Mouse (Mus musculus) midbrain, embryonic 10.5 days (tissue): ENCODE measurements around the gene Slc38a2. TPM values are rescaled to one million over a fixed set of nuclear protein-coding genes. Genes with fewer than 3 reads are reported as not detected.

Experiments
- DNase-seq: peaks from one replicate; pipeline ENCODE4 v3.0.0-alpha.2; 2017; ENCODE audit warnings: low spot score
- H3K27ac ChIP-seq: fragments of 300-500 bp; sonication (generic); replicated peaks from 2 replicates; pipeline ENCODE4 v1.5.1; 2016; ENCODE audit warnings: mild to moderate bottlenecking
- H3K27me3 ChIP-seq: fragments of 300-500 bp; sonication (generic); 2 replicates; pipeline ENCODE4 v1.6.1; 2016; ENCODE audit warnings: low read depth, mild to moderate bottlenecking; ENCODE audit not compliant: poor library complexity, severe bottlenecking
- H3K36me3 ChIP-seq: fragments of 300-500 bp; sonication (generic); 2 replicates; pipeline ENCODE4 v1.6.1; 2016; ENCODE audit warnings: mild to moderate bottlenecking, moderate library complexity
- H3K4me1 ChIP-seq: fragments of 300-500 bp; sonication (generic); 2 replicates; pipeline ENCODE4 v1.6.1; 2016
- H3K4me3 ChIP-seq: fragments of 300-500 bp; sonication (generic); 2 replicates; pipeline ENCODE4 v1.5.1; 2016; ENCODE audit warnings: mild to moderate bottlenecking, moderate library complexity
- H3K9me3 ChIP-seq: fragments of 300-500 bp; sonication (generic); replicated peaks from 2 replicates; pipeline ENCODE4 v1.6.1; 2016; ENCODE audit warnings: mild to moderate bottlenecking
- WGBS: fragments of 180-500 bp; shearing (Covaris S2); methylation state at CpG from one replicate; pipeline ENCODE4 v1.1.7; 2016; 5-methylcytosine and 5-hydroxymethylcytosine counted together
- polyA plus RNA-seq: library from polyadenylated mRNA; unstranded; fragments of >200 nt; fragmentation: Nextera tagmentation; extraction: Ambion mirVana; gene quantifications from 2 replicates; pipeline ENCODE4 v1.2.1, GENCODE M21; 2016

The Slc38a2 gene
- polyA plus RNA-seq, 1 experiment from 2014 or later = 151 TPM

GRCm38 (mm10) chr15:96666663-96667062 lies 32.9 kb downstream of the Slc38a2 start:
- no peak overlapping the region for H3K27ac ChIP-seq
- no peaks in the 10 kb centered on the region for H3K4me1 ChIP-seq
- H3K9me3 ChIP-seq = no peaks in the 10 kb centered on the region
- H3K4me3 ChIP-seq = peak overlapping the region; percentile 31
- 10% methylated on average over 7 of the region's 7 CpGs for WGBS
- H3K36me3 ChIP-seq = no peaks in the 10 kb centered on the region
- peak; percentile 60 for DNase-seq
- H3K27me3 ChIP-seq = no peaks in the 10 kb centered on the region; the same call in 1 of the 2 replicates

- Histone ChIP-seq H3K36me3 (no peaks in the 10 kb centered on the region), H3K9me3 (no peaks in the 10 kb centered on the region), H3K27me3 (no peaks in the 10 kb centered on the region; the same call in 1 of the 2 replicates), H3K4me3 (no peak overlapping the region), H3K4me1 (no peaks in the 10 kb centered on the region), H3K27ac (no peak overlapping the region)
- DNase-seq = peak; percentile 57
- 13% methylated on average over 3 of the region's 3 CpGs for WGBS
Observed at GRCm38 (mm10) chr15:96665889-96666288, 33.6 kb downstream of the Slc38a2 start.

GRCm38 (mm10) chr15:96660590-96661141 lies 38.9 kb downstream of the Slc38a2 start:
- H3K36me3 ChIP-seq = no peaks in the 10 kb centered on the region
- no peak overlapping the region for H3K27ac ChIP-seq
- no peaks in the 10 kb centered on the region for H3K27me3 ChIP-seq
- DNase-seq = no peak
- H3K4me1 ChIP-seq = peaks cover 18% of the 10 kb centered on the region; the same call in 1 of the 2 replicates
- 65% methylated on average over 13 of the region's 13 CpGs for WGBS
- no peak overlapping the region for H3K4me3 ChIP-seq
- H3K9me3 ChIP-seq = no peaks in the 10 kb centered on the region

GRCm38 (mm10) chr15:96658275-96658602 lies 41.3 kb downstream of the Slc38a2 start:
- Histone ChIP-seq H3K27me3 (no peaks in the 10 kb centered on the region), H3K9me3 (no peaks in the 10 kb centered on the region), H3K27ac (no peak overlapping the region), H3K36me3 (no peaks in the 10 kb centered on the region), H3K4me3 (no peak overlapping the region), H3K4me1 (peaks cover 18% of the 10 kb centered on the region; the same call in 1 of the 2 replicates)
- WGBS = 79% methylated on average over 14 of the region's 14 CpGs
- no peak for DNase-seq

GRCm38 (mm10) chr15:96657576-96658274 lies 41.8 kb downstream of the Slc38a2 start:
- 73% methylated on average over 17 of the region's 17 CpGs for WGBS
- H3K4me1 ChIP-seq = peaks cover 18% of the 10 kb centered on the region; the same call in 1 of the 2 replicates
- no peak overlapping the region for H3K27ac ChIP-seq
- no peaks in the 10 kb centered on the region for H3K9me3 ChIP-seq
- no peak overlapping the region for H3K4me3 ChIP-seq
- H3K36me3 ChIP-seq = no peaks in the 10 kb centered on the region
- no peak for DNase-seq
- no peaks in the 10 kb centered on the region for H3K27me3 ChIP-seq

- H3K4me3 ChIP-seq = no peak overlapping the region
- WGBS = 94% methylated on average over 14 of the region's 14 CpGs
- no peak for DNase-seq
- H3K4me1 ChIP-seq = peaks cover 18% of the 10 kb centered on the region; the same call in 1 of the 2 replicates
- H3K36me3 ChIP-seq = no peaks in the 10 kb centered on the region
- no peaks in the 10 kb centered on the region for H3K9me3 ChIP-seq
- H3K27me3 ChIP-seq = no peaks in the 10 kb centered on the region
- H3K27ac ChIP-seq = no peak overlapping the region
Observed at GRCm38 (mm10) chr15:96655514-96655913, 44.0 kb downstream of the Slc38a2 start.

GRCm38 (mm10) chr15:96654714-96655113 lies 44.8 kb downstream of the Slc38a2 start:
- Histone ChIP-seq H3K4me1 (peaks cover 18% of the 10 kb centered on the region; the same call in 1 of the 2 replicates), H3K4me3 (no peak overlapping the region), H3K9me3 (no peaks in the 10 kb centered on the region), H3K27me3 (no peaks in the 10 kb centered on the region), H3K36me3 (no peaks in the 10 kb centered on the region), H3K27ac (no peak overlapping the region)
- 82% methylated on average over 8 of the region's 8 CpGs for WGBS
- no peak for DNase-seq

- 96% methylated on average over 16 of the region's 16 CpGs for WGBS
- DNase-seq = no peak
- H3K4me1 ChIP-seq = peaks cover 11% of the 10 kb centered on the region; the same call in 1 of the 2 replicates
Observed at GRCm38 (mm10) chr15:96653011-96653410, 46.5 kb downstream of the Slc38a2 start.

GRCm38 (mm10) chr15:96652531-96652930 lies 47.0 kb downstream of the Slc38a2 start:
- no peaks in the 10 kb centered on the region for H3K27me3 ChIP-seq
- no peak overlapping the region for H3K4me3 ChIP-seq
- 92% methylated on average over 10 of the region's 10 CpGs for WGBS
- H3K4me1 ChIP-seq = peaks cover 6% of the 10 kb centered on the region
- DNase-seq = no peak
- H3K27ac ChIP-seq = no peak overlapping the region
- no peaks in the 10 kb centered on the region for H3K36me3 ChIP-seq
- H3K9me3 ChIP-seq = no peaks in the 10 kb centered on the region

More at GRCm38 (mm10) chr15:96653011-96653410, 46.5 kb downstream of the Slc38a2 start:
- Histone ChIP-seq H3K9me3 (no peaks in the 10 kb centered on the region), H3K27ac (no peak overlapping the region), H3K36me3 (no peaks in the 10 kb centered on the region), H3K27me3 (no peaks in the 10 kb centered on the region), H3K4me3 (no peak overlapping the region)

GRCm38 (mm10) chr15:96647376-96647775 lies 52.2 kb downstream of the Slc38a2 start:
- H3K36me3 ChIP-seq = no peaks in the 10 kb centered on the region
- no peaks in the 10 kb centered on the region for H3K27me3 ChIP-seq
- H3K9me3 ChIP-seq = no peaks in the 10 kb centered on the region
- WGBS = 37% methylated on average over 15 of the region's 15 CpGs
- H3K4me3 ChIP-seq = no peak overlapping the region
- DNase-seq = no peak
- H3K4me1 ChIP-seq = peaks cover 22% of the 10 kb centered on the region
- H3K27ac ChIP-seq = no peak overlapping the region

- WGBS = under 1% methylated on average over 69 of the region's 70 CpGs
Observed at GRCm38 (mm10) chr15:96642436-96643405, 56.8 kb downstream of the Slc38a2 start, which contains the start of gene Slc38a1. TSS of gene Slc38a1 (minus strand) at chr15:96642913.

GRCm38 (mm10) chr15:96641821-96642435 lies 57.6 kb downstream of the Slc38a2 start:
- H3K4me3 ChIP-seq = peak overlapping the region; percentile 95
- WGBS = under 1% methylated on average over 31 of the region's 31 CpGs

More at GRCm38 (mm10) chr15:96642436-96643405, 56.8 kb downstream of the Slc38a2 start, which contains the start of gene Slc38a1:
- no peaks in the 10 kb centered on the region for H3K27me3 ChIP-seq
- peaks cover 44% of the 10 kb centered on the region for H3K4me1 ChIP-seq
- peak within 1 kb of the TSS; percentile 95 for H3K4me3 ChIP-seq
- H3K9me3 ChIP-seq = no peaks in the 10 kb centered on the region; the same call in 1 of the 2 replicates
- peak within 1 kb of the TSS; percentile 100 for H3K27ac ChIP-seq
- DNase-seq = peak; percentile 88
- peaks cover 22% of the 10 kb centered on the region for H3K36me3 ChIP-seq

More at GRCm38 (mm10) chr15:96641821-96642435, 57.6 kb downstream of the Slc38a2 start:
- Histone ChIP-seq H3K9me3 (peaks cover 6% of the 10 kb centered on the region; the same call in 1 of the 2 replicates), H3K4me1 (peaks cover 40% of the 10 kb centered on the region), H3K27ac (peak overlapping the region; percentile 100), H3K27me3 (no peaks in the 10 kb centered on the region), H3K36me3 (peaks cover 30% of the 10 kb centered on the region)
- DNase-seq = peak; percentile 69
